Mouse (Mus musculus) MEL (cell line): ENCODE measurements around the gene Tspan14.

Source experiments
- E2F4 ChIP-seq: IDR thresholded peaks from 2 replicates; pipeline ENCODE4 v1.6.1; 2011; ENCODE audit warnings: low read depth, low read length, improper control_type of control experiment, borderline replicate concordance
- ELF1 ChIP-seq: IDR thresholded peaks from 2 replicates; pipeline ENCODE4 v1.6.1; 2014; ENCODE audit warnings: low read depth, mild to moderate bottlenecking, inconsistent platforms, low read length, improper control_type of control experiment, moderate library complexity
- GABPA ChIP-seq: IDR thresholded peaks from 2 replicates; pipeline ENCODE4 v1.6.1; 2012; ENCODE audit warnings: low read depth, mild to moderate bottlenecking, inconsistent platforms, low read length, improper control_type of control experiment, moderate library complexity
- HCFC1 ChIP-seq: IDR thresholded peaks from 2 replicates; pipeline ENCODE4 v1.6.1; 2012; ENCODE audit warnings: low read depth, mild to moderate bottlenecking, inconsistent platforms, low read length, improper control_type of control experiment, moderate library complexity
- MAZ ChIP-seq: IDR thresholded peaks from 2 replicates; pipeline ENCODE4 v1.6.1; 2012; ENCODE audit warnings: low read depth, mild to moderate bottlenecking, inconsistent platforms, low read length, improper control_type of control experiment
- NRF1 ChIP-seq: IDR thresholded peaks from 2 replicates; pipeline ENCODE4 v1.6.1; 2014; ENCODE audit warnings: low read depth, mild to moderate bottlenecking, inconsistent platforms, low read length, improper control_type of control experiment, moderate library complexity; ENCODE audit not compliant: poor library complexity, insufficient read depth, severe bottlenecking
- POLR2A ChIP-seq, 2 experiments: IDR thresholded peaks; 2 replicates each; pipeline ENCODE4 v1.6.1; 2011 to 2012; ENCODE audit warnings: low read length in 2 of 2, mild to moderate bottlenecking in 2 of 2, control low read depth in 1 of 2, improper control_type of control experiment in 1 of 2, low read depth in 1 of 2, moderate library complexity in 1 of 2; ENCODE audit not compliant: control insufficient read depth in 1 of 2, insufficient read depth in 1 of 2, poor library complexity in 1 of 2
- RAD21 ChIP-seq: IDR thresholded peaks from 2 replicates; pipeline ENCODE4 v1.6.1; 2011; ENCODE audit warnings: mild to moderate bottlenecking, low read depth, low read length, improper control_type of control experiment

- TF ChIP-seq E2F4 (no peak), GABPA (no peak), ELF1 (no peak), HCFC1 (no peak), RAD21 (no peak), NRF1 (no peak), MAZ (no peak), POLR2A (IDR thresholded peaks at IDR 0.05; ENCODE audit: control insufficient read depth in 1 of 2, insufficient read depth in 1 of 2, low read depth in 1 of 2, low read length in 2 of 2, poor library complexity in 1 of 2) (no peak)
These were observed 9.0 kb downstream of the Tspan14 start for GRCm38 (mm10) chr14:40957607-40958006.
